Mouse (Mus musculus) cerebellum, adult 9-10 months (tissue): ENCODE results near the gene Fndc3b.

ENCODE experiments used
- DNase-seq: peaks from one replicate; pipeline ENCODE4 v3.0.0; 2022

Gene Fndc3b

DNA sequence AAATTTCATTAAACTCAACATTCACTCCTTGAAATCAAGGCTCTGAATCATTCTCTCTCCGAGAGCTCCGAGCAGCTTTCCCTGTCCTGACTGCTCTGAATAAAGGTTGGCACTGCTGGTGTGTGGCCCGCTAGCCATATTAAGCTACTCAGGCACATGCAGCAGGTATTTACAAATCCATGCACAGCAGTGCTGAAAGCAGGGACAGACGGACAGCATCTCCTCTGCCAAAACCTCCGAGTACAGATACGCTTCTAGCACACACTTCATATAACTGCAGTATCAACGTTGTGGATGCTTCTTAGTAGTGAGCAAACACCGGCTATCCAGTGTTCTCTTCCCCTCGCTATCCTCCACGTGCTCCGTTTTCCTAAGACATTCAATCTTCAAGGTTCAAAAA, 167.0 kb downstream of the Fndc3b start:
- DNase-seq: no peak

DNA sequence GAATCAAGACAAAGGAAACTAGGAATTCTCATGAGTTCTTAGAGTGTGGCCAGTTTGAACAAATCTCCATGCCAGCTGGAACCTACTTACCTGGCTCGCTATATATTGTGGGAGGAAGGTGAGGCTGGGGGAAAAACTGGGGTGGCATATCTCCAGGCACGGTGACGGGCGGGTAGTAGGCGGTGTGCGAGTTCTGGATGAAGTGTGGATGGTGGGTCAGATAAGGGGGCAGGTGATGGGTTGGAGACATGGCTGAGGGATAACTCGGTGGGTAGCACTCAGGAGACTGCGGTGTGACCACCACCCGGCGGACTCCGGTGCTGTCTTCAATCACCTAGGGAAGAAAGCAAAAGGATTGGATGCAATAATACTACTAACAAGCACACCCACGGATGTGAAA, 169.3 kb downstream of the Fndc3b start:
- DNase-seq: no peak

DNA sequence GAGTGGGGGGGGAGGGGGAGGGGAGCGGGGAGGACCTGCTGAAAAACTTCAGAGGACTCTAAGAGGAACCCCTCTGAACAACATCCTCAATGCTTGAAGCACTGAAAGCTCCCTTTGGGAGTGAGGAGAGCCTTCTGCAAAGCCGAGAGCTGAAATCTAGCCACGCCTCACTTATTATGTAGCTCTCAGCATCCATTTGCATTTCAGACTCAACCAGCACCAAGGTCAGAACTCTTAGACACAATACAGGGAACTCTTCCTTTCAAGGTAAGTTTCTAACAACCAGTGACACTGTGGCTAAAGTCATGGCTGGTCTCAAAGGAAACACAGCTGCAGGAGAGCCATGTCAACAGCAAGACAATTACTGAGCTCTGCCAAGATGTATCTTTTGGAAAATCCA, 169.9 kb downstream of the Fndc3b start:
- no peak for DNase-seq

DNA sequence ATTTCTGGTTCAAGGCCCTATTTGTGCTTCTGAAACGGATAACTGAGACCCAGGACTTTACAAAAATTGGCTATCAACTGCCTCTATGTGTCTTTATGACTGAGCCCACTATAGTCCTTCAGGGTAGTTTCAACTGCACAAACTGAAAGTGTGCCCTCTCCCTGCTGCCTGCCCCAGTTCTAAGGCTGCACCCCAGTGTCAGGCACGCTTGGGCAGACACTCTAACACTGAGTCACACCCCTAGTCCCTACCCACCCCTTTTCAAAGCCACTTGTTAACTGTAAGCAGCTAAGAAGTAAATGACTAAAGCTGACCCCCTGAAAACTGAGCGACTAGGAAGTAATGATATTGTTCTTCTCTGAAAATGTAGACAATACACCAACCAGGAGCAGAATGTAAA, 176.9 kb downstream of the Fndc3b start:
- no peak for DNase-seq

DNA sequence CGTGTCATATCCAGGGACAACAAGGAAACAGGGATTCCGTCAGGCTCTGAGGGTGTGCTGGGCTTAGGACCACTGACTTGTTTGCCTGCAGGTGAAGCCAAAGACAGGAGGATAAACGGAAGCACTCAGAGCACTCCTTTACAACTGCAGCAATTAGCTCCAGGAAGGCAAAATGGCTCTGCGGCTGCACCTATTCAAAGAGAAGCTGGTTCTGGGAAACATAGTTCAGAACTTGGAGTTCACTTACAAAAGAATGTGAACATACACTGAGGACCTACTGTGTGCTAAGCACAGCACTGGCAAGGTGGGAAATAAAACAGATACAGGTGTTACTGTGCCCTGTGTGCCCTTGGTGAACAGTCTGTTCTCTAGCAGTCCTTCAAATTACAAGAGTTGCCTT, 177.4 kb downstream of the Fndc3b start:
- no peak for DNase-seq

DNA sequence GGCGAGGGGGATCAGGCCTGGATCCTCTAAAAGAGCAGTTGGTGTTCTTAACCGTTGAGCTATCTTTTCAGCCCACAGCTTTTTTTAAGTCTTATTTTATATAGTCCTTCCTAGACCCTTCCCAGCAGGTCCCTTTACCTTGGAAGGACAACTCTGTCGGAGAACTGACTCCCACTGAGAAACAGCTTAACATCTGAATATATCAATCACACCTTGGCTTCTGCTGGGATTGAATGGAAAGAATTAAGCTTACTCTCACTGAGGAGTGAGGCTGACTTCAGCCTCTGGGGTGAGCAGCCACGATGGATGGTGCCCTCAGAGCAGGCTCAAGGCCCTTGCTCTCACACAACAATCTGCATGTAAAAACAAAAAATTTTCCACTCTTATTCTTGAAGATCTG, 179.1 kb downstream of the Fndc3b start:
- DNase-seq: no peak

DNA sequence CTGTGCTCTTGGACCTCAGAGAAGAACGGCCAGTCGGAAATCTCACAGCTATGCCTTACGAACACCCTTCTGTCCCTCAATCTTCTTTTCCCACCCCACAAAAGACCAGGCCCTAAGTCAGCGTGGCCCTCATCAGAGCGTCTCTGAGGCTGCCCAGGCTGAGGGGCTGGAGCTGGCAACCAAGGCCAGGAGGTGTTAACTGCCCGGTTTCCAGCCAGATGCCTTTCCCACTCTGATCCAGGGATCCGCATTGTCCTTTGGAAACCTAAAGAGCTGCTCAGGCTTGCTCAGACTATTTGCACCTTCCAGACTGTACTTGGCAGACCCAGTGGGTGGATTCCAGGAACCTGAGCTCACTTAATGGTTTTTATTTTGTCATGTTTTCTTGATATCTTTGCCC, 180.7 kb downstream of the Fndc3b start:
- no peak for DNase-seq

DNA sequence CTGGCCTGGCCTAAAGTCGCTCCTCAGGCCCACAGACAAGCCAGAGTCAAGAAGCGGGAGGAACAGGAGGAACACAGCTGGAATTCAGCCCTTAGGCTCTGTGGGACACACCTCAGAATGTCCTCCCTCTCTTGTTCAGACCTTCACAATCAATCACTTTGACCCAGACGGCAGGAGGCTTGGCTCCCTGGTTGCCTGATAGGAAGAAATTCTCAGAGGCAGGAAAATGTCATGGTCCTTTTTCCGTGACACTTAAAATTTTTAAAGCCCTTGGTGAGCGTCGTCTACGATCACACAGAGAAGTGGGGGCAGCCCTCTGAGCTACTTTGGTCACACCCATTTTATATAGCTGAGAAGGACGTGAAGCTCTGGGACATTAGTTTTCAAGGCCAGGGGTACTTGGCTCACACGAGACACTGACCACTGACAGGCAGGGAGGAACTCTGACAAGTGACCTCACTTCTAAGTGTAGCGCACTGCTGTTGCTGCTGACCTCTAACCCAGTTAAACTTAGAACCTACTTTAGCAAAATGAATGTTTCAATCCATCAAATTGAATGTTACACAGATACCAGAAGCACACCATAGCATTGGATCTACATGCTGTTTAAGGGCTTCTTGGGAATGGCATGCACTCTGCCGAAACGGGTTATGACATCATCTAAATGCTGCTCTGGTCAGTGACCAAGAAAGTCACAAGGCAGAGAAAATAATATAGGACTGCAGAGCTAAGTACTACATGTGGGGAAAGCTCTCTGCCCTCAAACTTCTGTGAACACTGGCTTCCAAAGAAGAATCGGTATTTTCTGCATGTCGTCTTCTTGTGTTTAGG, 181.7 kb downstream of the Fndc3b start:
- DNase-seq: no peak

DNA sequence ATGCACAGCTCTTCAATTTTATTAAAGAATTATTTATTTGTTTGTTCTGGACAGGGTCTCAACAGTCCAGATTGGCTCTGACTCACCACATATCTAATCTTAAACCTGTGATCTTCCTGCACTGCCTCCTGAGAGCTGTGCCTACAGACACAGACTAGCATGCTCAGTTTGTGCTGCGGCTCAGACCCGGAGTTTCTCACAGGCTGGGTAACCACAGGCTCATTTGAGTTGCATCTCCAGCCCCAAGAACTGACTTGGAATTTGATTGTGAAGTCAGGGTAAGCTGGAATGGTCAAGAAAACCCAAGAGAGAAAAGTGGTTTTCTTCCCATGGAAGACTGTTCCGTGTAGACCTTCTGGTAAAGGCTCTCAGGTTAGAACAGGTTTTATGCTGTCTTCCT, 184.1 kb downstream of the Fndc3b start:
- DNase-seq: no peak

DNA sequence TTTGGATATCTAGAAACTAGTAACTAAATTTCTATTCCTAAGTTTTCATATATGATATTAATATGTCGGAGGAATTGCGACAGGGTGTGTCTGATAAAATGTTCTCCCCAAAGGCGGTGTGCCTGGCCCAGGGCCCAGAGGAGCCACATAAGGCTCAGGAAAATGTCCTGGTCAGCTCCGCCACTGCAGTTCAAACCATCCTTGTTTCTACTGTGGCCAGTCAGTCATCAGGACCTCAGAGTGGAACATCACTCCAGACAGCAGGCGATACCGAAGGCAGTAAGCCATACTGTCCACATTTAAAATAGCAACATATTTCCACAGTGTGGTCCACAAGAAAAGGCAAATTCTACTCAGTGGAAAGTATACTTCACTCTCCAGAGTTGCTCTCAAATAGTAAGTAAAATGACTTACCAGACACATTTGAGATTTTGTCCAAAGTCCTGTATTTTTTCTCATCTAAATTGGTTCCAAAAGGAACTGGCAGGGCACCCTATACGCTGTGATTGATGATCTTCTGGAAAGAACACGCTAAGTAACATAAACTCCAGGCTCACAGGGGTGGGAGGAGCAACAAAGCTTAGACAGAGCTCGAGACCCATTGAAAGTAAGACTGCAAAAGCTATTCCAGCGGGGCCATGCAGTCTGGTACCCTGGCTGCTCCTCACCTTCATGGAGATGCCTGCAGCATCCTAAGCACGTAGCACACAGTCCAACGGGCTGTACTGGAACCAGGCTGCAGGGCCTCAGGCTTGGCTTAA, 187.8 kb downstream of the Fndc3b start:
- no peak for DNase-seq

DNA sequence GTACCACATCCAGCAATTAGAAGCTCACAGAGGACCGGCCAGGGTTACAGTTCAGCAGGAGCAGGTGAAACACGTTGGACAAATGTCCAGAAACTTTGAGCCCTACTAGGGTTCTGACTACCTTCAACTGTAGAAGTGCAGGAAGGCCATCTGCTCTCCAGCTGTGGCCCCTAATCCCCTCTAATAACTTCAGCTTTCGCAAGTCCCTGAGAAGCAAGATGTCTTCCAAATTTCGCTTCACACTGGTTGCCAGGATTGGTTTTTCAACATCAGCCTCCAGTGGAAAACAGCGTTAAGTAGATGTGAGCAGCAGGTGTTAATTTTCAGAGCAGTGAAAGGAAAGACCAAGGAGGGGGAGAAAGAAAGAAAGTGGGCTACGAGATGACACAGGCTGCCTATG, 190.7 kb downstream of the Fndc3b start:
- DNase-seq: no peak

DNA sequence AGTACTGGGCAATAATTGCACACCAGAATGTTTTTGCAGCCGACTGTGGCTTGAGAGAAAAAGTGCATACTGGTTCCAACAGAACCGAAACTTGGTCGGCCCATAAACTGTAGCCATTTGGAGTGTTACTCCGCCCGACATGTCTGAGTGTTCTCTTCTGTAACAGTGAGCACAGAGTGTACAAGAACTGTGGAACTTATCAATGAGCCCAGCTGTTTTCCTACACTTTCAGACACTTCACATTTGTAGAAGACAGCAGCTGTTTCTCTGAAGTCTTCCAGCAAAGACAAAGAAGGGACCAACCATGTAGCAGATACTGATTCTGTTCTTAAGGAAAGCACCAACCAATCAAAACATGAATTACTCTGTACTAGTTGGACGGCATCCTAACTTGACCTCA, 191.6 kb downstream of the Fndc3b start:
- DNase-seq: no peak

DNA sequence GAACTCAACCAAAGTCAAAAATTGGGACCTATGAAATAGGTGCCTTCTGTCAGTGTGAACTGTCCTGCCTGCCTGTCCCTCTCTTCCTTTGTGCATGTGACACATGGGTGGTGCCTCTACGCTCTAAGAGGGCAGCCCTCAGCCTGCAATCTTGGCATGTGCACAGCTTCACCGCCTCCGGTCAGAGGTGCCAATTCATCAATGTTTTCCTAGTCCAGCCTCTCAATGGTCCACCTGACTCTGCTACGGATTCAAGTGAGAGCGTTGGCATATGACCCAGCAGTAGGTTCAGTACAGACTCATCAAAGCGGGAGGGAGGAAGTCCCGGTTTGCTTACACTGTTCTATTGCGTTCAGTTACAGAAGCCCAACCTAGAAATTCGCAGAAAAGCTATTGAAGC, 192.2 kb downstream of the Fndc3b start:
- DNase-seq: no peak

DNA sequence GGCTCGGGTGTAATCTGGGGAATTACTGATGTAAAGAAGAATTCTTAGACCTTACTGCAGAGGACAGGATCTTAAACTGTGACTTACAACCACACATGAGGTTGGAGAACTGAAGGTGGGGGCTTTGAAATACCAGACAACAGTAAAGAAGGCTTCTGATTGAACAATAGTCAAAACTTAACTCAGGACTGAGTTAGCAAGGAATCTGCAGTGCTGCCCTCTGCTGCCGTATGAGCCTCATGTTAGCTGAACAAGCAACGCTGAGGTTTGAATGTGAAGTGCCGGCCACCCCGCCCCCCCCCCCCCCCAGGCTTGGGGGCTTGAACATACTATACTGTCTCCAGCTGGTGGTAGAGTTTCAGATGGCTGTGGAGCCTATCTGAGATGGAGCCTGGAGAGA, 194.6 kb downstream of the Fndc3b start:
- DNase-seq: no peak

DNA sequence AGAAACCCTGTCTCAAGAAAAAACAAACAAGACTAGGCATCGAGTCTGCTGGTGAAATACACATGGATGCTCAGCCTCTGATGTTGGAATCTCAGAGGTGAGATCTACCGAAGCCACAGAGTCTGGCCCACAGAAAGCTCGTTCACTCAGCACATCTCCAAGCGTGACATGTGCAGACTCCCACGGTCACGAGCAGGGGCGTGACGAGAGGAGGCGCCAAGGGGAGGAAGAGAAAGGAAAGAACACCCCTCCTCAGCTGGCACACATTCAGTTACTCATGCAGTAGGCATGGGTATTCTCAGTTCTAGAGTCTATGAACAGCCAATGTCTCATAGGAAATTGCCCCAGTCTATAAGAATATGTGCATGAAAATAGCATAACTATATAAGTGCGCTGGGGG, 199.3 kb downstream of the Fndc3b start:
- no peak for DNase-seq

DNA sequence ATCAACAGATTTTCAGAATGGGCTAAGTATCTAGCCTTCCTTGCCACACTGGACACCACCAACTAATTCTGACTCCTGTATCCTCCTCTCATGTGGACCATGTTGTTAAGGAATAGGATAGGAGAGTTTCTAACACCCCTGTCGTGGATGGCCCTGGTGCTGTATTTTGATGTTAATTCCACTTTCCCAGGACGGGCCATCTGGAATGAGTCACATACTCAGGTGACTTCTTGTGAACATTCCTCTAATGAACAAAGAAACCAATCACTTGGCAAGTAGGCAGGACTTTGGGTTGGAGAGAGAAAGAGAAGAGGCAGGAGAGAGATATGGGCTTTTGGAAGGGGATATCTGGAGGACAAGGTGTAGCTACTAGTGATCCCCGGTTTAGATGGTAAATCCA, 204.2 kb downstream of the Fndc3b start:
- no peak for DNase-seq

DNA sequence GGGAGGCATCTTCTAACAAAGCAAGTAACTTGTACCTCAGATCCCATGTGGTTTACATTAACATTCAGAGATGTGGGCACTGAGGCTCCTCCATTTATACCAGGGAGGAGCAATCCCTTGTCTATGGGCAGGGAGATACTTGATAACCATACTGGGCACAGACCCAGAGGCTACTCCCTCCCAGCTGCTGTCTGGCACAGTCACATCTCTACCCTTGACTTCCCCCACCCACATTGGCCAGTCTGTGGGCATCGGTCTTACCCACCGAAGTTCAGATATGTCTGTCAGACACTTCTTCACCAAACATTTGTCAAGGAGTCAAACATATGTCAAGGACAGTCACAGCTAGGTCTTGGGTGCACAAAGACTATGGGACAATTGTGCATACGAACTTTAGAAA, 205.5 kb downstream of the Fndc3b start:
- DNase-seq: no peak

DNA sequence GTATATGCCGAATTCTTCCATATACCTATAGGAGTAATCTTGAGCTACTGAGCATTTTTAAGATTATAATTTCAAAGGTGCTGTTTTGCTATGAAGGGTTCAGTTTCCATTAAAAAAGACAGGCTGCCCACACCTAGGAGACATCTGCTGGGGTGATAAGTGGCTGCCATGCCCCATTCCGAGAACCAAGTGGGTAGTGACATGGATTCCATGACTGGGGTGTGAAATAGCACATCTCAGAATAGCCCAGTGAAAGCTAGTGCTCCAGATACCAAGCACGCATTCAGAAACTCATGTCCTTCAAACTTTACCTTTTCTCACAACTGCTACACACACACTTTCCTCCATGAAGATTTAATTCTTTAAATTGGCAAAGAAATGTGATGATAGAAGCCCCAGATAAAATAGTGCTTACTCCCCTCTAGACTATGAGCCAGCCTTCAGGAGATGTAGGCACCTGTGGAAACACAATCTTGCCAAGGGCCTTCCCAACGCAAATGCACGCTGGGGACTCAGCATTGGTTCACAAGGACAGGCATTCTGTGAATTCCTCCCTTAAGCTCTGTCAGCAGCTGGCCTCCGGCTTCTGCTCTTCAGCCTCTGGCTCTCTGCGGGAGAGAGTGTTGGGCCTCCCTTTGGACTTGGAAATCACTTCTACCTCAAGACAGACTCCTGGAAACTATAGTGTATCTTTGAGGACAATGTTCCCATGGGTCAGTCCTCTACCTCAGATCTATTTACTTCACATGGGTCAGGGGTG, 207.6 kb downstream of the Fndc3b start:
- DNase-seq: no peak

DNA sequence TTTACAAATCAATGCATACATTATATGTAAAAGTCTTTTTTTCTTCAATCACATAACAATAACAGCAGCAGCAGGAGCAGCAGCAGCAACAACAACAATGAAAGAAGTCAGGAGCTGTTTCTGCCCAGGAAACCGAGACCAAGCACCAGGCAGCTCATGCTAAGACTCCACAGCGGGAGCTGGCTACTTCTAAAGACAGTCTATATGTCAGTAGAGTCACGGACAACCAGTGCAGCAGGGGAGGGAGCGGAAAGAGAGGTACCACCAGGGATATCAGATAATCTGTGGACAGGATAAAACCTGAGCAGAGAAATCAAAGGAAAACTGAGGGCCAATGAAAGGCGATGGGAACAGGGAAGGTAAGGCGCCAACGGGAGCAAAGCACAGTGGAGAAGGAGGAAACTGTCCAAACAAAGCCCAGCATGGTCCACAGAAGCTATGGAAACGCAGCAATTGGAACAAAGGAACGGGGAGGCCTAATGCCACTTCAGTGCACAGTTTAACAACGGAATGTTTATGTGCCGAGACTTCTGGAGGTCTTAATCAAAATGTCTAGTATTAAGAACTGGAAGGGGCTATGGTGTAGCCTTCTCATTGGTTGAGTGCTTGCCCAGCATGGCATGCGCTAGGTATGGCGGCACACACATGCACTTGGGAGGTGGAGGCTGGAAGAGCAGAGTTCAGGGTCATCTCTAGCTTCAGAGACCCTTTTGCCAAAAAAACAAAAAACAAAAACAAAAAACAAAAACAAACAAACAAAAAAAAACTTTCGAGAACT, 215.6 kb downstream of the Fndc3b start:
- DNase-seq: no peak

DNA sequence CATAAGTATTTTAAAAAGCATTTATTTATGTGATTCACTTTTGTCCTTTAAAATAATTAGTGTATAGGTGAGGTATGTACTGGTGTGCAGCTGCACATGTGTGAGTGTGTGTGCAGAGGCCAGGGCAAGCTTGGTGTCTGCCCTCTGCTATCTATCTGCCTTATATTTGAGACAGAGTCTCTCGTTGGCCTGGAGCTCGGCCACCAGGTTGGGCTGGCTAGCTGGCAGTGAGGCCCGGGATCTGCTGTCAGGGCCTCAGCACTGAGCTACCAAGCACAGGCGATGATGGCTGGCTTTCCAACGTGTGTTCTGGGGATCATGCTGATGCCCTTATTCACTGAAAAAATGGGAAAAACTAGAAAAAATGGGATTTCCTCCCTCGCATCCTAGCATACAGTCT, 216.4 kb downstream of the Fndc3b start:
- DNase-seq: no peak

DNA sequence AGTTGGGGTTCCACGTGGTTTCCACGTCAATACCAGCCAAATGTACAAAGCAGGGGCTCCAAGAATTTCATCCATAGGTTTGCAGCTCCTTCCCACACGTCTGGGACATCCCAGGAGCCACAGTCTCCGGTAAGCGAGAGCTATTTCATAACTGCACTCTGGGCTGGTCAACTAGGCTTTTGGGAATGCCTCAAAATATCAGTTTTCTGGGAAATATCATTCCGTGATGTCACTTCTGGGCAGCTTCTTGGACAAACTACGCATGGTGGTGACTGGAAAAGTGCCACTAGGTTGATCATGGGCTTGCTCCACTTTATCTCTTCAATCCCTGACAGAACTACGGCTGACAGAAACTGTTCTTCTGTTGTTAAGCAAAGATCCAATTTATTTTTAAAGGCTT, 217.0 kb downstream of the Fndc3b start:
- no peak for DNase-seq

DNA sequence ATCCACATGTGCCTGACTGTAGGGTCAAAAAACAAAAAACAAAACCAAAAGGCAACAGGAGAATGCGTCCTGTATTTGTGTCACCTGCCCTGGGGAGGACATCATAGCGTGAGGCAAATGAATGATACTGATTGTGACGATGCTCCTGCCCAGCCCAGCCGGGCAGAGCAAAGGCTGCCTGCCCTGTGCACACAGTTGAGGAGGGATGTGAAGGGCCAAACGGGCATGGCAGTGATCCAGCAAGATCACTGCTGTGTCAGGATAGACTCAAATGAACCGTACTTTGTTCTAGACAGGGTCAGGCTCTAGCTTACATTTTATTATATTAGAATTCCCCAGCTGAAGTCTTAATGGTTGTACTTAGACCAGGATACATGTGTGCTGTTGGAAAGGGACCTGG, 219.3 kb downstream of the Fndc3b start:
- no peak for DNase-seq

DNA sequence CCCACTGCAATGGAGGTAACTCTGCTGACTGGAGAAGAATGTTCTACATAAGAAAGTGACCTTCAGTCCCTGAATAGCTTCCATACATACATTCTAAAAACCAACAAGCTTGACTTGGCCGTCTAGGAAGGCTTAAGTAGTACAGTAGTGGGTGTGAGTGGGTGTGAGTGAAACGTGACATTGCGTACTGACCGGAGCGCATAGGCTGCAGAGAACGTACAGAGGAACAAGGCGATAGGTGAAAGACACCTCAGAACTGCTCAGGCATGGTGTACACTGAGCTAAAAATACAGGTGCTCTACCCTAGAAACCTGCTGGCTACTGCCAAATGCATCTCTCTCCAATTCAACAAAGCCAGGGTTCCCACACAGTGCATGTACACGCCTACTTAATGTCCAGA, 219.7 kb downstream of the Fndc3b start:
- no peak for DNase-seq
